Mouse (Mus musculus) urinary bladder, adult 18-20 months (tissue): Measurements from ENCODE around the gene Anks1b.

Experiments
- DNase-seq, 2 experiments: peaks; one replicate each; pipeline ENCODE4 v3.0.0; 2022; ENCODE audit warnings: low spot score in 2 of 2, mixed read lengths in 2 of 2

The Anks1b gene

GRCm38 (mm10) chr10:90144444-90144843, 271.1 kb downstream of the Anks1b start:
- no peak for DNase-seq

- no peak for DNase-seq
Observed at GRCm38 (mm10) chr10:90151510-90151909, 278.2 kb downstream of the Anks1b start.

GRCm38 (mm10) chr10:90169941-90170580, 296.8 kb downstream of the Anks1b start:
- DNase-seq, result no peak

GRCm38 (mm10) chr10:90190366-90190765, 317.1 kb downstream of the Anks1b start:
- no peak for DNase-seq

- no peak for DNase-seq
Observed at GRCm38 (mm10) chr10:90196936-90197335, 323.6 kb downstream of the Anks1b start.

GRCm38 (mm10) chr10:90210044-90210443, 336.7 kb downstream of the Anks1b start:
- DNase-seq, result no peak

- no peak for DNase-seq
Observed at GRCm38 (mm10) chr10:90220470-90220869, 347.2 kb downstream of the Anks1b start.

- DNase-seq, result no peak
Observed at GRCm38 (mm10) chr10:90222793-90223495, 349.6 kb downstream of the Anks1b start.

- no peak for DNase-seq
Observed at GRCm38 (mm10) chr10:90235273-90235672, 362.0 kb downstream of the Anks1b start.

- no peak for DNase-seq
Observed at GRCm38 (mm10) chr10:90237290-90237689, 364.0 kb downstream of the Anks1b start.

GRCm38 (mm10) chr10:90258944-90259714, 385.8 kb downstream of the Anks1b start:
- no peak for DNase-seq

- no peak for DNase-seq
Observed at GRCm38 (mm10) chr10:90271321-90271720, 398.0 kb downstream of the Anks1b start.

GRCm38 (mm10) chr10:90273311-90273710, 400.0 kb downstream of the Anks1b start:
- no peak for DNase-seq

GRCm38 (mm10) chr10:90286589-90286988, 413.3 kb downstream of the Anks1b start:
- no peak for DNase-seq

- no peak for DNase-seq
Observed at GRCm38 (mm10) chr10:90303249-90303648, 429.9 kb downstream of the Anks1b start.

- no peak for DNase-seq
Observed at GRCm38 (mm10) chr10:90306156-90306555, 432.8 kb downstream of the Anks1b start.

GRCm38 (mm10) chr10:90307931-90308555, 434.7 kb downstream of the Anks1b start:
- DNase-seq, result no peak

GRCm38 (mm10) chr10:90329781-90330180, 456.5 kb downstream of the Anks1b start:
- no peak for DNase-seq

- no peak for DNase-seq
Observed at GRCm38 (mm10) chr10:90345394-90345793, 472.1 kb downstream of the Anks1b start.

GRCm38 (mm10) chr10:90356258-90356657, 482.9 kb downstream of the Anks1b start:
- no peak for DNase-seq

- DNase-seq, result no peak
Observed at GRCm38 (mm10) chr10:90357169-90357907, 484.0 kb downstream of the Anks1b start.
